Mouse (Mus musculus): ENCODE measurements at regions not wholly inside any gene's neighbourhood (a gene's known extent, or its start where the extent isn't known, plus 50 kb on each side); places are given as distances from the start of the nearest gene placed in this dataset.

GRCm38 (mm10) chr6:148600934-148601333, 156.7 kb upstream of the Tmtc1 start:
- no peak for DNase-seq (ENCODE audit: low spot score)

- no peak for DNase-seq (ENCODE audit: low spot score)
Observed at GRCm38 (mm10) chr6:148599473-148599872, 155.3 kb upstream of the Tmtc1 start.

GRCm38 (mm10) chr6:148598746-148599337, 154.7 kb upstream of the Tmtc1 start:
- no peak for DNase-seq (ENCODE audit: low spot score)

GRCm38 (mm10) chr6:148595009-148595770, 151.0 kb upstream of the Tmtc1 start:
- DNase-seq (ENCODE audit: low spot score): no peak

- DNase-seq (ENCODE audit: low spot score): no peak
Observed at GRCm38 (mm10) chr6:148588971-148589370, 144.8 kb upstream of the Tmtc1 start.

GRCm38 (mm10) chr6:148586439-148587321, 142.5 kb upstream of the Tmtc1 start:
- DNase-seq (ENCODE audit: low spot score): no peak

GRCm38 (mm10) chr6:148584126-148584525, 139.9 kb upstream of the Tmtc1 start:
- no peak for DNase-seq (ENCODE audit: low spot score)

- DNase-seq (ENCODE audit: low spot score): no peak
Observed at GRCm38 (mm10) chr6:148578281-148578680, 134.1 kb upstream of the Tmtc1 start.

- no peak for DNase-seq (ENCODE audit: low spot score)
Observed at GRCm38 (mm10) chr6:148577663-148578062, 133.5 kb upstream of the Tmtc1 start.

GRCm38 (mm10) chr6:148574742-148575453, 130.7 kb upstream of the Tmtc1 start:
- DNase-seq (ENCODE audit: low spot score): no peak

GRCm38 (mm10) chr6:148572201-148572600, 128.0 kb upstream of the Tmtc1 start:
- DNase-seq (ENCODE audit: low spot score): no peak

GRCm38 (mm10) chr6:148571651-148572050, 127.5 kb upstream of the Tmtc1 start:
- no peak for DNase-seq (ENCODE audit: low spot score)

GRCm38 (mm10) chr6:148564146-148564545, 120.0 kb upstream of the Tmtc1 start:
- DNase-seq (ENCODE audit: low spot score): no peak

GRCm38 (mm10) chr6:148562206-148562708, 118.1 kb upstream of the Tmtc1 start:
- no peak for DNase-seq (ENCODE audit: low spot score)

GRCm38 (mm10) chr6:148556484-148556871, 112.3 kb upstream of the Tmtc1 start:
- DNase-seq (ENCODE audit: low spot score): no peak

- DNase-seq (ENCODE audit: low spot score): peak; percentile 5
Observed at GRCm38 (mm10) chr6:148555651-148556483, 111.7 kb upstream of the Tmtc1 start.

GRCm38 (mm10) chr6:148554463-148554862, 110.3 kb upstream of the Tmtc1 start:
- DNase-seq (ENCODE audit: low spot score): no peak

GRCm38 (mm10) chr6:148553616-148554015, 109.4 kb upstream of the Tmtc1 start:
- DNase-seq (ENCODE audit: low spot score): no peak

GRCm38 (mm10) chr6:148551097-148551496, 106.9 kb upstream of the Tmtc1 start:
- DNase-seq (ENCODE audit: low spot score): no peak

GRCm38 (mm10) chr6:148548138-148548778, 104.1 kb upstream of the Tmtc1 start:
- DNase-seq (ENCODE audit: low spot score): no peak
